Mouse (Mus musculus) CH12.LX (cell line): ENCODE measurements around the gene Mgat5b. TPM values are rescaled to one million over a fixed set of nuclear protein-coding genes. Genes with fewer than 3 reads are reported as not detected.

Experiments
- DNase-seq: peaks from one replicate; pipeline ENCODE4 v3.0.0-alpha.2; 2013; ENCODE audit errors: extremely low read depth
- H3K27ac ChIP-seq: 2 replicates; pipeline ENCODE4 v1.5.1; 2012; ENCODE audit warnings: low read depth, mild to moderate bottlenecking, control low read depth, moderate library complexity; ENCODE audit not compliant: insufficient read depth
- H3K27me3 ChIP-seq: replicated peaks from 2 replicates; pipeline ENCODE3; 2012; ENCODE audit warnings: inconsistent platforms
- H3K36me3 ChIP-seq, 2 experiments: replicated peaks in 1 of 2; 2 replicates each; pipeline versions ENCODE3 to v1.6.1; 2012; ENCODE audit warnings: inconsistent platforms in 1 of 2, low read length in 1 of 2, mild to moderate bottlenecking in 1 of 2, mixed read lengths in 1 of 2, moderate library complexity in 1 of 2; ENCODE audit not compliant: control insufficient read depth in 1 of 2, insufficient read depth in 1 of 2
- H3K4me1 ChIP-seq, 2 experiments: 2 replicates each; pipeline ENCODE4 v1.6.1; 2012; ENCODE audit warnings: inconsistent platforms in 1 of 2, moderate library complexity in 1 of 2; ENCODE audit not compliant: insufficient read depth in 2 of 2, control insufficient read depth in 1 of 2
- H3K4me2 ChIP-seq: 2 replicates; pipeline ENCODE4 v1.6.1; 2012; ENCODE audit warnings: low read depth, mild to moderate bottlenecking, control low read depth; ENCODE audit not compliant: poor library complexity, insufficient read depth, severe bottlenecking
- H3K4me3 ChIP-seq, 3 experiments: fragments of 150-350 bp in 1 of 3; sonication (generic) in 1 of 3; replicated peaks in 1 of 3; 2 replicates each; pipeline versions ENCODE3 to v1.5.1; 2011 to 2012; ENCODE audit warnings: low read depth in 2 of 3, low read length in 2 of 3, mild to moderate bottlenecking in 2 of 3, moderate library complexity in 2 of 3, control low read depth in 1 of 3, improper control_type of control experiment in 1 of 3, inconsistent platforms in 1 of 3, mixed read lengths in 1 of 3; ENCODE audit not compliant: poor library complexity in 1 of 3
- H3K79me2 ChIP-seq: replicated peaks from 2 replicates; pipeline ENCODE4 v1.6.1; 2012; ENCODE audit warnings: mild to moderate bottlenecking, moderate library complexity; ENCODE audit not compliant: control insufficient read depth, poor library complexity, insufficient read depth, severe bottlenecking; ENCODE audit errors: extremely low read depth
- H3K9ac ChIP-seq: 2 replicates; pipeline ENCODE4 v1.6.1; 2012; ENCODE audit warnings: low read depth, mild to moderate bottlenecking, control low read depth, moderate library complexity; ENCODE audit not compliant: insufficient read depth
- H3K9me3 ChIP-seq: replicated peaks from 2 replicates; pipeline ENCODE3; 2012; ENCODE audit warnings: low read length, inconsistent platforms, mixed read lengths
- CHD1 ChIP-seq: IDR thresholded peaks from 2 replicates; pipeline ENCODE4 v1.6.1; 2012; ENCODE audit warnings: low read depth, low read length, improper control_type of control experiment, inconsistent platforms
- E2F4 ChIP-seq: IDR thresholded peaks from 2 replicates; pipeline ENCODE4 v1.6.1; 2011; ENCODE audit warnings: low read depth, low read length, improper control_type of control experiment; ENCODE audit not compliant: insufficient replicate concordance
- ELF1 ChIP-seq: IDR thresholded peaks from 2 replicates; pipeline ENCODE4 v1.6.1; 2014; ENCODE audit warnings: low read depth, mild to moderate bottlenecking, inconsistent platforms, low read length, improper control_type of control experiment
- HCFC1 ChIP-seq: IDR thresholded peaks from 2 replicates; pipeline ENCODE4 v1.6.1; 2012; ENCODE audit warnings: low read depth, mild to moderate bottlenecking, inconsistent platforms, low read length, improper control_type of control experiment
- IRF4 ChIP-seq: IDR thresholded peaks from 2 replicates; pipeline ENCODE4 v1.6.1; 2014; ENCODE audit warnings: low read depth, mild to moderate bottlenecking, inconsistent platforms, low read length, improper control_type of control experiment
- JUND ChIP-seq: conservative IDR thresholded peaks from 2 replicates; pipeline ENCODE4 v1.6.1; 2011; ENCODE audit warnings: low read depth, low read length, improper control_type of control experiment
- KAT2A ChIP-seq: IDR thresholded peaks from 2 replicates; pipeline ENCODE4 v1.6.1; 2012; ENCODE audit warnings: low read length, improper control_type of control experiment, inconsistent platforms; ENCODE audit not compliant: insufficient replicate concordance
- MAFK ChIP-seq: IDR thresholded peaks from 2 replicates; pipeline ENCODE4 v1.6.1; 2011; ENCODE audit warnings: low read length, improper control_type of control experiment; ENCODE audit not compliant: insufficient replicate concordance
- MAX ChIP-seq: IDR thresholded peaks from 2 replicates; pipeline ENCODE4 v1.6.1; 2011; ENCODE audit warnings: low read length, improper control_type of control experiment
- MAZ ChIP-seq: IDR thresholded peaks from 2 replicates; pipeline ENCODE4 v1.6.1; 2012; ENCODE audit warnings: low read depth, mild to moderate bottlenecking, inconsistent platforms, low read length, improper control_type of control experiment, moderate library complexity
- MEF2A ChIP-seq: IDR thresholded peaks from 2 replicates; pipeline ENCODE4 v1.6.1; 2014; ENCODE audit warnings: low read depth, mild to moderate bottlenecking, inconsistent platforms, low read length, improper control_type of control experiment, borderline replicate concordance
- MXI1 ChIP-seq: IDR thresholded peaks from 2 replicates; pipeline ENCODE4 v1.6.1; 2011; ENCODE audit warnings: mild to moderate bottlenecking, low read depth, low read length, improper control_type of control experiment
- MYC ChIP-seq: IDR thresholded peaks from 2 replicates; pipeline ENCODE4 v1.6.1; 2011; ENCODE audit warnings: low read depth, mild to moderate bottlenecking, improper control_type of control experiment, low read length
- NRF1 ChIP-seq: IDR thresholded peaks from 2 replicates; pipeline ENCODE4 v1.6.1; 2014; ENCODE audit warnings: low read depth, mild to moderate bottlenecking, inconsistent platforms, low read length, improper control_type of control experiment, moderate library complexity
- PAX5 ChIP-seq: IDR thresholded peaks from 2 replicates; pipeline ENCODE4 v1.6.1; 2012; ENCODE audit warnings: low read length, inconsistent platforms, mixed read lengths
- POLR2A ChIP-seq: IDR thresholded peaks from 2 replicates; pipeline ENCODE4 v1.6.1; 2011; ENCODE audit warnings: low read depth, mild to moderate bottlenecking, improper control_type of control experiment, low read length
- POLR2AphosphoS2 ChIP-seq: IDR thresholded peaks from 2 replicates; pipeline ENCODE4 v1.6.1; 2011; ENCODE audit warnings: low read depth, low read length, improper control_type of control experiment
- RAD21 ChIP-seq: IDR thresholded peaks from 2 replicates; pipeline ENCODE4 v1.6.1; 2011; ENCODE audit warnings: low read depth, mild to moderate bottlenecking, low read length, improper control_type of control experiment, moderate library complexity
- RCOR1 ChIP-seq: conservative IDR thresholded peaks from 2 replicates; pipeline ENCODE4 v1.6.1; 2012; ENCODE audit warnings: low read depth, mild to moderate bottlenecking, inconsistent platforms, low read length, improper control_type of control experiment
- SIN3A ChIP-seq: IDR thresholded peaks from 2 replicates; pipeline ENCODE4 v1.6.1; 2012; ENCODE audit warnings: low read length, improper control_type of control experiment, inconsistent platforms
- TBP ChIP-seq: conservative IDR thresholded peaks from 2 replicates; pipeline ENCODE4 v1.6.1; 2011; ENCODE audit warnings: low read depth, low read length, improper control_type of control experiment
- TCF12 ChIP-seq: IDR thresholded peaks from 2 replicates; pipeline ENCODE4 v1.6.1; 2014; ENCODE audit warnings: low read depth, mild to moderate bottlenecking, inconsistent platforms, low read length, improper control_type of control experiment
- ZC3H11A ChIP-seq: IDR thresholded peaks from 2 replicates; pipeline ENCODE4 v1.6.1; 2012; ENCODE audit warnings: low read depth, mild to moderate bottlenecking, inconsistent platforms, low read length, improper control_type of control experiment
- ZMIZ1 ChIP-seq: IDR thresholded peaks from 2 replicates; pipeline ENCODE4 v1.6.1; 2012; ENCODE audit warnings: low read depth, mild to moderate bottlenecking, inconsistent platforms, low read length, improper control_type of control experiment
- ZNF384 ChIP-seq: IDR thresholded peaks from 2 replicates; pipeline ENCODE4 v1.6.1; 2012; ENCODE audit warnings: low read depth, low read length, improper control_type of control experiment, inconsistent platforms
- dilution Hi-C: fragments of 300-500 bp; cut with MboI; formaldehyde crosslinking; loops from 2 replicates; pipeline ENCODE4 v1.14.3; 2020; ENCODE audit warnings: low sequenced_read_pairs; ENCODE audit not compliant: extremely low pct_unique_long_range_greater_than_20kb, extremely low pct_ligation_motif_present
- in situ Hi-C: fragments of 300-500 bp; cut with MboI; formaldehyde crosslinking; loops from 3 replicates; pipeline ENCODE4 v1.14.3; 2019; ENCODE audit warnings: low sequenced_read_pairs, low pct_ligation_motif_present, low pct_unique_long_range_greater_than_20kb, mixed read lengths
- polyA plus RNA-seq: library from polyadenylated mRNA; unstranded; fragments of >175 nt; gene quantifications from 2 replicates; pipeline ENCODE4 v1.2.1, GENCODE M21; 2012; ENCODE audit warnings: low read depth; ENCODE audit not compliant: insufficient read length
- total RNA-seq, 2 experiments: library from RNA; depleted of rRNA; stranded (reverse); fragments of 300-350 nt in 1 of 2; fragments of >200 nt in 1 of 2; gene quantifications; 2 replicates each; pipeline ENCODE4 v1.2.3; 2012 to 2014

The Mgat5b gene
- total and polyA plus RNA-seq, 3 experiments, result not detected

DNA sequence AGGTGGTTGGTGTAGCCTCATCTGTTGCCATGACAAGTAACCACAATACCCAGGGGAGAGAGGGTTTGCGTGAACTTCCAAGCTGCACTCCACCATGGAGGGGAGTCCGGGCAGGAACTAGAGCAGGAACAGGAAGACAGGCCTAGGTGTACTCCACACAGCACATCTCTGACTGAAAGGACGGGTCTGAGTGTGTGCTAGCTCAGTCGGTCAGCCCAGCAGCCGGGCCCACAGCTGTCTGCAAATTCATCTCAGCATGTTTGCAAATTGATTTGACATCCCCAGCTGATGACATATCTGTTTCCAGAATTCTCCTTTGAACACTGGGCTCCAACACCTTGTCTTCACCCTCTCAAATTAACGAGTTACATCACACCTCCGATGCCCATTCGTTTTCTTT is 72.7 kb downstream of the Mgat5b start:
- in situ Hi-C loops, result no loop called here
- Histone ChIP-seq H3K79me2 (no peaks in the 10 kb centered on the region), H3K4me1 (peaks cover 5 to 18% of the 10 kb centered on the region in 2 experiments)
- no peak for TF ChIP-seq CHD1
- TF ChIP-seq RAD21, result no peak
- no peak for TF ChIP-seq TBP
- no peak for TF ChIP-seq NRF1
- TF ChIP-seq IRF4, result no peak
- no peak for TF ChIP-seq ELF1
- TF ChIP-seq MAX, result no peak
- no peak for TF ChIP-seq MYC
- no peak for TF ChIP-seq TCF12
- no peak for TF ChIP-seq MEF2A
- TF ChIP-seq MAZ, result no peak
- no peak for TF ChIP-seq JUND
- TF ChIP-seq ZNF384, result no peak
- TF ChIP-seq ZMIZ1, result no peak
- TF ChIP-seq MXI1, result no peak
- no peak for TF ChIP-seq KAT2A
- TF ChIP-seq, all 38 proteins: peak for 0
- DNase-seq, result no peak
- Histone ChIP-seq H3K9ac (no peak overlapping the region), H3K4me2 (no peak overlapping the region), H3K36me3 (no peaks in the 10 kb centered on the region), H3K27ac (no peak overlapping the region), H3K27me3 (peaks cover 88% of the 10 kb centered on the region), H3K4me3 (no peak overlapping the region), H3K9me3 (peaks cover 16% of the 10 kb centered on the region)
- dilution Hi-C loops, result no loop called here

DNA sequence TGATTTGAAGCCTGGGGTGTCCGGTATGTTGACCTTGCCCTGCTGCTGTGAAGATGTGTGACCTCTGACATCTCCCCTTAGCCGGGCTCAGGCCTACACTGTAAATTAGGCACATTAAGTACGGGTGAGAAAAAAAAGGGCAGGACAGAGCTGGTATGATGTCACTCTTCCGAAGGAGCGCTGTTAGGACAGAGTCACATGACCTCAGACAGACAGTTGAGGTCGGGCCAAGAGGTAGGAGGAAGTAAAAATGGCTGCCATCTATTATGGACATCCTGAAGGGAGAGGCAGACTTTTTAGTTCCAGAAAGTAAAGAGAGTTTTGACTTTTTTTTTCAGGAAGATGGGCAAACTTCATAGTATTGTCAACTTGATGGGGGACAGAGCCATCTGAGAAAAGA is 73.3 kb downstream of the Mgat5b start:
- H3K27ac ChIP-seq, result no peak overlapping the region
- H3K79me2 ChIP-seq, result no peaks in the 10 kb centered on the region
- no peak overlapping the region for H3K4me2 ChIP-seq
- in situ Hi-C loops, result no loop called here
- TF ChIP-seq ZMIZ1 (no peak), HCFC1 (no peak), MAZ (no peak), ELF1 (no peak), TCF12 (no peak), MAFK (no peak), E2F4 (no peak), POLR2AphosphoS2 (no peak), PAX5 (no peak), RCOR1 (no peak), SIN3A (no peak), KAT2A (no peak), POLR2A (no peak), ZC3H11A (no peak)
- no peaks in the 10 kb centered on the region for H3K36me3 ChIP-seq
- dilution Hi-C loops, result no loop called here
- no peak for DNase-seq
- peaks cover 16% of the 10 kb centered on the region for H3K9me3 ChIP-seq
- no peak overlapping the region for H3K9ac ChIP-seq
- H3K4me3 ChIP-seq, result no peak overlapping the region
- H3K4me1 ChIP-seq, result peaks cover 5 to 18% of the 10 kb centered on the region in 2 experiments
- peaks cover 88% of the 10 kb centered on the region for H3K27me3 ChIP-seq
